Mouse (Mus musculus): Measurements from ENCODE around the gene Ptbp2.

GRCm38 (mm10) chr3:119782022-119782945 lies 2.0 kb downstream of the Ptbp2 start:
- TF ChIP-seq TAL1 (IDR thresholded peaks at IDR 0.05; ENCODE audit: low read length): no peak
- TF ChIP-seq GATA1 (IDR thresholded peaks at IDR 0.05; ENCODE audit: low read length): no peak
